10 mouse cellular contexts compared by ENCODE assay signal in genomic region chr10:75642891-75643290, GRCm38 (mm10). TPM values are rescaled to one million over a fixed set of nuclear protein-coding genes. Genes with fewer than 3 reads are reported as not detected.
A peak's percentile ranks its signal among the peaks of the same experiment; 100 is the strongest.
DNase-seq lines count a peak whose midpoint lies in the region; ATAC-seq and TF ChIP-seq lines count a peak whose summit lies in the region.
"Had no signal": no experiment of that assay in that cellular context is flagged by ENCODE, and none has a peak within 500 bp of the region (broad histone marks: within the 10 kb centered on the region; RNA-seq: fewer than 3 reads in every experiment).

No protein-coding gene starts in this region.

- H3K9me3 ChIP-seq in forebrain, embryonic 10.5 days = no peaks in the 10 kb centered on the region
- H3K9me3 ChIP-seq in forebrain, embryonic 14.5 days (replicated peaks; ENCODE audit: control insufficient read depth, low read length) = no peaks in the 10 kb centered on the region
- H3K9me3 ChIP-seq in kidney, embryonic 15.5 days (replicated peaks) = no peaks in the 10 kb centered on the region
- no peaks in the 10 kb centered on the region for H3K9me3 ChIP-seq in intestine, embryonic 16.5 days (ENCODE audit: control insufficient read depth, low read length)
- H3K9me3 ChIP-seq: megakaryocyte, embryonic 14.5 days had no signal

- H3K4me2 ChIP-seq in forebrain, embryonic 14.5 days (ENCODE audit: low read length) = no peak overlapping the region
- H3K4me2 ChIP-seq in kidney, embryonic 15.5 days = peak overlapping the region; percentile 42
- no peak overlapping the region for H3K4me2 ChIP-seq in intestine, embryonic 16.5 days (ENCODE audit: low read depth, low read length)

- WGBS in forebrain, embryonic 10.5 days = 86% methylated on average over 2 of the region's 2 CpGs
- WGBS in forebrain, embryonic 14.5 days = 93% methylated on average over 2 of the region's 2 CpGs
- WGBS in kidney, embryonic 15.5 days = 84% methylated on average over 2 of the region's 2 CpGs
- WGBS in intestine, embryonic 16.5 days = 65% methylated on average over 2 of the region's 2 CpGs

- peak overlapping the region; percentile 60 for H3K27ac ChIP-seq in forebrain, embryonic 10.5 days
- no peak overlapping the region for H3K27ac ChIP-seq in forebrain, embryonic 14.5 days (ENCODE audit: low read depth, low read length)
- no peak overlapping the region for H3K27ac ChIP-seq in kidney, embryonic 15.5 days
- H3K27ac ChIP-seq in intestine, embryonic 16.5 days (ENCODE audit: low read length) = no peak overlapping the region
- no peak overlapping the region; the same call in 1 of the 2 replicates for H3K27ac ChIP-seq in left cerebral cortex, adult 2 months

- no peak for ATAC-seq in forebrain, embryonic 14.5 days
- ATAC-seq in kidney, embryonic 15.5 days (replicated peaks; ENCODE audit: low FRiP score) = no peak
- ATAC-seq in intestine, embryonic 16.5 days = no peak

- DNase-seq in forebrain, embryonic 10.5 days (ENCODE audit: extremely low spot score, low spot score) = no peak
- DNase-seq in forebrain, embryonic 14.5 days (ENCODE audit: low spot score) = no peak
- no peak for DNase-seq in kidney, postnatal 36 days
- DNase-seq in CD4-positive, CD25-positive, alpha-beta regulatory T cell, adult 2 months (ENCODE audit: low read depth, low spot score) = peak; percentile 34
- DNase-seq in left cerebral cortex, adult 2 months (ENCODE audit: extremely low spot score in 1 of 2, low spot score in 2 of 2) = no peak
- no peak for DNase-seq in MN1 (ENCODE audit: low spot score)
- DNase-seq: thymus, postnatal 4 days had no signal

- H3K36me3 ChIP-seq in forebrain, embryonic 10.5 days (replicated peaks) = peaks cover 28% of the 10 kb centered on the region
- peaks cover 17% of the 10 kb centered on the region for H3K36me3 ChIP-seq in forebrain, embryonic 14.5 days (ENCODE audit: control insufficient read depth, insufficient read depth, low read length)
- H3K36me3 ChIP-seq in kidney, embryonic 15.5 days = peaks cover 19% of the 10 kb centered on the region
- 0 out of 2 replicates have a peak, but pooled peaks cover 3% of the 10 kb centered on the region for H3K36me3 ChIP-seq in intestine, embryonic 16.5 days (ENCODE audit: control insufficient read depth, insufficient read depth, low read length)

- peaks cover 25% of the 10 kb centered on the region for H3K4me1 ChIP-seq in forebrain, embryonic 10.5 days
- H3K4me1 ChIP-seq in forebrain, embryonic 14.5 days (ENCODE audit: control insufficient read depth, insufficient read depth, low read length) = peaks cover 6% of the 10 kb centered on the region; the same call in 1 of the 2 replicates
- peaks cover 23% of the 10 kb centered on the region for H3K4me1 ChIP-seq in kidney, embryonic 15.5 days
- peaks cover 16% of the 10 kb centered on the region for H3K4me1 ChIP-seq in intestine, embryonic 16.5 days (ENCODE audit: control insufficient read depth, insufficient read depth, low read length)

- intact Hi-C loops in left cerebral cortex, adult 2 months (cut with DNase I) = no loop called here

- no peak for TF ChIP-seq CTCF in left cerebral cortex, adult 2 months (IDR thresholded peaks at IDR 0.05)

- H3K4me3 ChIP-seq in forebrain, embryonic 10.5 days = no peak overlapping the region
- H3K4me3 ChIP-seq in forebrain, embryonic 14.5 days (ENCODE audit: low read depth, low read length) = no peak overlapping the region
- H3K4me3 ChIP-seq in kidney, embryonic 15.5 days (replicated peaks) = no peak overlapping the region
- no peak overlapping the region for H3K4me3 ChIP-seq in intestine, embryonic 16.5 days (ENCODE audit: low read length)
- H3K4me3 ChIP-seq in left cerebral cortex, adult 2 months = no peak overlapping the region
- H3K4me3 ChIP-seq: megakaryocyte, embryonic 14.5 days had no signal

- no peaks in the 10 kb centered on the region for H3K27me3 ChIP-seq in forebrain, embryonic 10.5 days (ENCODE audit: poor library complexity, severe bottlenecking)
- no peaks in the 10 kb centered on the region for H3K27me3 ChIP-seq in forebrain, embryonic 14.5 days (replicated peaks; ENCODE audit: control insufficient read depth, insufficient read depth, low read length)
- no peaks in the 10 kb centered on the region for H3K27me3 ChIP-seq in kidney, embryonic 15.5 days
- H3K27me3 ChIP-seq in intestine, embryonic 16.5 days (replicated peaks; ENCODE audit: control insufficient read depth, insufficient read depth, low read length) = no peaks in the 10 kb centered on the region

- no peak overlapping the region for H3K9ac ChIP-seq in forebrain, embryonic 14.5 days (ENCODE audit: low read length)
- 0 out of 2 replicates have a peak overlapping the region, but pooled peaks have one; percentile 7 for H3K9ac ChIP-seq in kidney, embryonic 15.5 days
- H3K9ac ChIP-seq in intestine, embryonic 16.5 days (ENCODE audit: low read depth, low read length) = peak overlapping the region; percentile 12

RNA-seq across cellular contexts. Expression of gene Susd2, which starts 0.9 kb away (rescaled TPM):
- 0.99 and 1.0 TPM in 2 replicates for polyA plus RNA-seq in forebrain, embryonic 10.5 days (2016; fragmentation: Nextera tagmentation; extraction: Ambion mirVana)
- 1.3 TPM in 2 replicates for polyA plus RNA-seq in forebrain, embryonic 14.5 days (2014; fragmentation: Nextera tagmentation; extraction: Ambion mirVana)
- 16.5 and 22.6 TPM in 2 replicates for polyA plus RNA-seq in kidney, embryonic 15.5 days (2015; fragmentation: Nextera tagmentation; extraction: Ambion mirVana)
- 19.1 and 23.3 TPM in 2 replicates for polyA plus RNA-seq in intestine, embryonic 16.5 days (2015; fragmentation: Nextera tagmentation; extraction: Ambion mirVana)
- total RNA-seq in left cerebral cortex, adult 2 months (2021) = 1 to 10 TPM; 8.4 to 8.9 TPM

RNA-seq across cellular contexts. Expression of gene Ggt5, which starts 53.8 kb away (rescaled TPM):
- 0.21 and 0.97 TPM in 2 replicates for polyA plus RNA-seq in forebrain, embryonic 10.5 days (2016; fragmentation: Nextera tagmentation; extraction: Ambion mirVana)
- polyA plus RNA-seq in forebrain, embryonic 14.5 days (2014; fragmentation: Nextera tagmentation; extraction: Ambion mirVana) = 1.8 and 2.1 TPM in 2 replicates
- polyA plus RNA-seq in kidney, embryonic 15.5 days (2015; fragmentation: Nextera tagmentation; extraction: Ambion mirVana) = 6.7 and 7.7 TPM in 2 replicates
- polyA plus RNA-seq in intestine, embryonic 16.5 days (2015; fragmentation: Nextera tagmentation; extraction: Ambion mirVana) = 8.6 and 8.8 TPM in 2 replicates
- total RNA-seq in left cerebral cortex, adult 2 months (2021) = 1 to 10 TPM; 2.7 to 3.8 TPM
